ENCODE assay signal across 8 mouse cellular contexts in genomic region chr10:14544608-14544940, GRCm38 (mm10). TPM values are rescaled to one million over a fixed set of nuclear protein-coding genes. Genes with fewer than 3 reads are reported as not detected.
A peak's percentile ranks its signal among the peaks of the same experiment; 100 is the strongest.
DNase-seq lines count a peak whose midpoint lies in the region; ATAC-seq and TF ChIP-seq lines count a peak whose summit lies in the region.

No protein-coding gene starts in this region.

- H3K27me3 ChIP-seq in heart, embryonic 16.5 days (ENCODE audit: control insufficient read depth, insufficient read depth, low read length): peaks cover 2% of the 10 kb centered on the region; the same call in 1 of the 2 replicates
- H3K27me3 ChIP-seq in hindbrain, embryonic 10.5 days (ENCODE audit: insufficient read depth, poor library complexity, severe bottlenecking): peaks cover 40% of the 10 kb centered on the region
- peaks cover 27% of the 10 kb centered on the region for H3K27me3 ChIP-seq in megakaryocyte, embryonic 14.5 days (replicated peaks)

- 0 out of 2 replicates have a peak overlapping the region, but pooled peaks have one; percentile 5 for H3K27ac ChIP-seq in heart, embryonic 16.5 days (ENCODE audit: low read length)
- peak overlapping the region; percentile 86 for H3K27ac ChIP-seq in hindbrain, embryonic 10.5 days

- peak overlapping the region; percentile 66 for H3K4me3 ChIP-seq in heart, embryonic 16.5 days (ENCODE audit: low read length)
- H3K4me3 ChIP-seq in hindbrain, embryonic 10.5 days: peak overlapping the region; percentile 71
- peak overlapping the region; percentile 85 for H3K4me3 ChIP-seq in megakaryocyte, embryonic 14.5 days (replicated peaks)

- intact Hi-C loops in heart, postnatal 14 days (cut with DNase I): no loop called here

- no peak; the same call in 1 of the 2 replicates for ATAC-seq in heart, embryonic 16.5 days (replicated peaks; ENCODE audit: extremely low read depth, insufficient read depth, low FRiP score)

- no peaks in the 10 kb centered on the region for H3K36me3 ChIP-seq in heart, embryonic 16.5 days (ENCODE audit: control insufficient read depth, insufficient read depth)
- H3K36me3 ChIP-seq in hindbrain, embryonic 10.5 days: no peaks in the 10 kb centered on the region
- H3K36me3 ChIP-seq in megakaryocyte, embryonic 14.5 days (replicated peaks; ENCODE audit: low read length): no peaks in the 10 kb centered on the region

- peak overlapping the region; percentile 89 for H3K4me2 ChIP-seq in heart, embryonic 16.5 days (ENCODE audit: low read depth, low read length)

- DNase-seq in heart, postnatal 14 days: no peak
- peak; percentile 34 for DNase-seq in brain, embryonic 14.5 days (ENCODE audit: low read depth)
- DNase-seq in hindbrain, embryonic 10.5 days (ENCODE audit: low spot score): no peak
- DNase-seq in thymus, postnatal 10 days (ENCODE audit: low spot score in 2 of 2): no peak
- DNase-seq in layer of hippocampus, adult 11-12 months (ENCODE audit: low spot score): no peak
- DNase-seq in T-cell, adult 2 months (ENCODE audit: low spot score): no peak

- no peaks in the 10 kb centered on the region for H3K9me3 ChIP-seq in heart, embryonic 16.5 days (replicated peaks; ENCODE audit: control insufficient read depth, low read length)
- no peaks in the 10 kb centered on the region for H3K9me3 ChIP-seq in hindbrain, embryonic 10.5 days
- peaks cover 8% of the 10 kb centered on the region; the same call in 1 of the 2 replicates for H3K9me3 ChIP-seq in megakaryocyte, embryonic 14.5 days

- TF ChIP-seq CTCF in brain, embryonic 14.5 days (IDR thresholded peaks at IDR 0.05; ENCODE audit: borderline replicate concordance, extremely low read depth, insufficient read depth, insufficient read length): no peak

- TF ChIP-seq POLR2A in brain, embryonic 14.5 days (IDR thresholded peaks at IDR 0.05; ENCODE audit: borderline replicate concordance, extremely low read depth, insufficient read depth, insufficient read length, poor library complexity, severe bottlenecking): no peak

- peak overlapping the region; percentile 78 for H3K9ac ChIP-seq in heart, embryonic 16.5 days (ENCODE audit: low read length)

- no peaks in the 10 kb centered on the region for H3K4me1 ChIP-seq in heart, embryonic 16.5 days (ENCODE audit: control insufficient read depth, insufficient read depth, low read length)
- H3K4me1 ChIP-seq in hindbrain, embryonic 10.5 days (replicated peaks): peaks cover 14% of the 10 kb centered on the region
- H3K4me1 ChIP-seq in megakaryocyte, embryonic 14.5 days: peaks cover 9% of the 10 kb centered on the region

- WGBS in heart, embryonic 16.5 days: 8% methylated on average over 9 of the region's 9 CpGs
- 10% methylated on average over 9 of the region's 9 CpGs for WGBS in hindbrain, embryonic 10.5 days

RNA-seq across cellular contexts. Expression of gene Adgrg6, which starts 0.9 kb away (rescaled TPM):
- polyA plus RNA-seq in heart, embryonic 16.5 days (2015; fragmentation: Nextera tagmentation; extraction: Ambion mirVana): 8.6 and 10.3 TPM in 2 replicates
- total RNA-seq in heart, postnatal 14 days (2021): 1 to 10 TPM; 2.7 to 3.5 TPM
- 0.71 and 2.5 TPM in 2 replicates for polyA plus RNA-seq in brain, embryonic 14.5 days (2012; rRNA removed)
- 0.46 and 0.90 TPM in 2 replicates for polyA plus RNA-seq in hindbrain, embryonic 10.5 days (2016; fragmentation: Nextera tagmentation; extraction: Ambion mirVana)
- polyA plus RNA-seq in megakaryocyte, embryonic 14.5 days (2012; ENCODE audit: insufficient read depth, low replicate concordance): not detected in 2 replicates
